Mouse (Mus musculus) mammary gland, adult 2 months (tissue): ENCODE results near the gene Arid3b. TPM values are rescaled to one million over a fixed set of nuclear protein-coding genes. Genes with fewer than 3 reads are reported as not detected.

ENCODE experiments used
- polyA plus RNA-seq: library from polyadenylated mRNA; depleted of rRNA; stranded (reverse); fragments of >200 nt; gene quantifications from 2 replicates; pipeline ENCODE4 v1.2.3, GENCODE M21; 2012; ENCODE audit warnings: low replicate concordance; rRNA removed

Gene Arid3b
- 18.6 and 25.9 TPM in 2 replicates for polyA plus RNA-seq

DNA sequence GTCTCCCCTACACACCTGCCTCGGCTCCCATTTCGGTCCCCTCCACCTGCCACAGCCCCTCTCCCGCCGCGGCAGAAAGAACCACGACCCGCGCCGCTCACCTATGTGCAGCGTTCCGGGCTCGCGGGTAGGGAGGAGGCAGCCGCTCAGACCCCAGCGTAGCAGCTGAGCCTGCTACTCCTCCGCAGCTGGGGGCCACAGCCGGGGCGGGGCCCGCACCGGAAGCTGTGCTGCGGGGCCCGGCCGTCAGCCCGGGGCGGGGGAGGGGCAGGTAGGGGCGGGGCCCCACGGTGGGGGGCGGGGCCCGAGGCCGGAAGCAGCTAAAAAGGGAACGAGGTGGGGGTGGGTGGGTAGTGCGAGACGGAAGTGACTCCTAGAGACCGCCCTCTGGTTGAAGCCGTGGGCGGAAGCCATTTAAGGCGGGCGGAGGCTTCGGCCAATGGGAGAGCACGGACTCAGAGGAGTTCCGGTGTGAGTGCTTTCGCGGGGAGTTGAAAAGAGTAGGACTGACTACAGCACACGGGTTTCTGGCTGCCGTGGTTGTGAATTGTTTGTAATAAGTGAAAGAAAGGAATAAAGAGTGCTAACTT, at the start of gene Arid3b:
Arid3b (minus strand) TSS at position 213 of the 590 bp plus-strand sequence.

DNA sequence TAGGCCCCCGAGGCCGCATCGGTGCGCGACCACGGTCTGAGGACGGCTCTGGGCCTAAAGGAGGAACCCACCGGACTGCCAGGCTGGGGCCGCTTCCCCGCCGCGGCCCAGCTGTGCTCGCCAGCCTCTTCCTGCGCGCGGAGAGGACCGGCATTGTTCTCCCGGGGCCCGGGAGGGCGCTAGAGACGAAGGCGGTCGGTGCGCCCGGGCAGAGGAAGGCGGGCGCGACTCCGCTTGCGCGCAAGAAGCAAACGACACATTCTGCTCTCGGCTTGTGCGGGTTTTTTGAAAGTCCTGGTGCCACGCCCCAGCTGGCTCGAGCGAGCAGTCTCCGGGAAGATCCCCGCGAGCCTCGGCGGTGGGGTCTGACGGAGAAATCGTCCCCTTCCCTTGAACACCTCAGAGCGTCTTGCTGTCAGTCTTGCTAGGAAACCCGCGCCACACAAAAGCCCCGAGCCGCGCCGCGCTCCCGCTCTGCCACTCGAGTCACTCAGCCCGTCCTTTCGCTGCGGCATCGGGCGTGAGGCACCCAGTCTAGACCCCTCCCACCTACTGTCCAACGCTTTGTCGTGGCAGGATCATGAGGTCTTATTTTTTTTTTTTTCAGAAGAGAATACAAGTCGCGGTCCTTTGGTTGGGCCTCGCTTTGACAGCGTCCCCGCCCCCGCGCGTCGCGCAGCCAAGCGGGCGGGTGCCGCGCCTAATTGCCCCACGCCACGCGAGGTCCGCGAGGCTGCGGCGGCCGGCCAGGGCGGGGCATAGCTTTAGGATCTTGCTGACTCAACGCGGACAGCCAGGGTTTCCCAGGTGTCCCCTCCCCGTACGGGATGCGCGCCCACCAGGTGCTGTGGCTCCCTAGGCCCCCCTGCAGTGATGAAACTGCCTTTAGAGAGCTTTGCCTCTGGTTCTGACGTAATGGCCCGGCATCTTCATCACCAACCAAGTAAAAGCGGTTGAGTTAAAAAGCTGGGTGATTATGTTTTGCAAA, 70.9 kb downstream of the Arid3b start, which contains the start of gene Clk3:
Clk3 (minus strand) TSS at position 497 of the 988 bp plus-strand sequence.

Other genes with a start within 250 kb of the Arid3b start
- 38.7 and 43.9 TPM in 2 replicates for gene Ulk3, start 247.3 kb downstream of the Arid3b start, polyA plus RNA-seq
- gene Cplx3, start 230.5 kb downstream of the Arid3b start, polyA plus RNA-seq, result not detected in 2 replicates
- gene Lman1l, start 216.0 kb downstream of the Arid3b start, polyA plus RNA-seq, result 0.26 and 0.37 TPM in 2 replicates
- 70.4 and 149 TPM in 2 replicates for gene Csk, start 183.2 kb downstream of the Arid3b start, polyA plus RNA-seq
- gene Cyp1a2, start 153.1 kb downstream of the Arid3b start, polyA plus RNA-seq, result 3.1 TPM in 1 of 2 replicates, not detected in the other
- gene Cyp1a1, start 148.9 kb downstream of the Arid3b start, polyA plus RNA-seq, result 0.69 and 1.1 TPM in 2 replicates
- 11.0 and 14.9 TPM in 2 replicates for gene Edc3, start 128.3 kb downstream of the Arid3b start, polyA plus RNA-seq
- gene Clk3, start 70.9 kb downstream of the Arid3b start, polyA plus RNA-seq, result 82.5 and 138 TPM in 2 replicates
- 156 and 194 TPM in 2 replicates for gene Ubl7, start 74.2 kb upstream of the Arid3b start, polyA plus RNA-seq
- gene Sema7a, start 103.3 kb upstream of the Arid3b start, polyA plus RNA-seq, result 26.7 and 42.6 TPM in 2 replicates
- 1.1 and 1.8 TPM in 2 replicates for gene Cyp11a1, start 169.6 kb upstream of the Arid3b start, polyA plus RNA-seq
- gene Stra6, start 227.0 kb upstream of the Arid3b start, polyA plus RNA-seq, result 9.5 and 12.0 TPM in 2 replicates